Mouse (Mus musculus) adrenal gland, postnatal 25 days (tissue): Measurements from ENCODE around the gene Igsf11. TPM values are rescaled to one million over a fixed set of nuclear protein-coding genes. Genes with fewer than 3 reads are reported as not detected.

Source experiments
- DNase-seq: peaks from one replicate; pipeline ENCODE4 v3.0.0; 2021; ENCODE audit warnings: mixed read lengths
- total RNA-seq: library from RNA; stranded (reverse); gene quantifications from 2 replicates; pipeline ENCODE4 v1.2.3, GENCODE M21; 2021

Igsf11 gene
- total RNA-seq, 1 experiment from 2014 or later: 21.8 TPM

DNA sequence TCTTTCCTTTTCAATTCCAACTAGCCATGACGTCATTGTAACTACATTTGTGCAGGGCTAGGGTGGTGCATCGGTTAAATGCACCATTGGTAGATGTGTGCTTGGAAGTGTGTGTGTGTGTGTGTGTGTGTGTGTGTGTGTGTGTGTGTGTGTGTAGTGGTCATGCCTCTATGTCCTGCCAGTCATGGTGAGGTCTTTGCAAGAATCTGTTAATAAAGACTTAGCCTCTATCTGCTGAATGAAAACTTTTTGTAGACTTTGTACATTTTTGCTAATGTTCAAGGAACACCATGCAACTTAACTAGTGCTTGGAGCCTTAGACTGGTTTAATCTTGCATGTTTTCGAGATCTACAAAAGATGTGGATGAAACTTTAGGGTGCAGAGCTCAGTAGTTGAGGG is 48.3 kb downstream of the Igsf11 start:
- DNase-seq: no peak

DNA sequence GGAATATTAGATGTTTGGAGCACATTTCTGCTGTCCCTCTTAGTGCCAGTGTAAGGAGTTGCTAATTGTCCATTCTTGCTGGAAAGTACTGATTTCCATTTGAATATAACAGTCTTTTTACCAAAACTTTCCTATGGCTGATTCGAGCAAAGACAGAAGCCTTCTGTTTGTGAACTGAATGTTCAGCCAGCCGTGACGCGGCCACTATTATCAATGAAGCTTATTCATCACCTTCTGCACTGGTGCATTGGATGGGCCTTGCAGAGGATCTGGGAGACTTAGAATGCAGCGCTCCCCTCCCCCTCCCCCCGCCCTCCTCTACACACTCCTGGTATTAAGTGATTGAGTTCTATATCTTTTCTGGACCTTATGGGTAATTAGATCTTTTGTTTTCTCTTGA is 48.8 kb downstream of the Igsf11 start:
- DNase-seq: no peak

DNA sequence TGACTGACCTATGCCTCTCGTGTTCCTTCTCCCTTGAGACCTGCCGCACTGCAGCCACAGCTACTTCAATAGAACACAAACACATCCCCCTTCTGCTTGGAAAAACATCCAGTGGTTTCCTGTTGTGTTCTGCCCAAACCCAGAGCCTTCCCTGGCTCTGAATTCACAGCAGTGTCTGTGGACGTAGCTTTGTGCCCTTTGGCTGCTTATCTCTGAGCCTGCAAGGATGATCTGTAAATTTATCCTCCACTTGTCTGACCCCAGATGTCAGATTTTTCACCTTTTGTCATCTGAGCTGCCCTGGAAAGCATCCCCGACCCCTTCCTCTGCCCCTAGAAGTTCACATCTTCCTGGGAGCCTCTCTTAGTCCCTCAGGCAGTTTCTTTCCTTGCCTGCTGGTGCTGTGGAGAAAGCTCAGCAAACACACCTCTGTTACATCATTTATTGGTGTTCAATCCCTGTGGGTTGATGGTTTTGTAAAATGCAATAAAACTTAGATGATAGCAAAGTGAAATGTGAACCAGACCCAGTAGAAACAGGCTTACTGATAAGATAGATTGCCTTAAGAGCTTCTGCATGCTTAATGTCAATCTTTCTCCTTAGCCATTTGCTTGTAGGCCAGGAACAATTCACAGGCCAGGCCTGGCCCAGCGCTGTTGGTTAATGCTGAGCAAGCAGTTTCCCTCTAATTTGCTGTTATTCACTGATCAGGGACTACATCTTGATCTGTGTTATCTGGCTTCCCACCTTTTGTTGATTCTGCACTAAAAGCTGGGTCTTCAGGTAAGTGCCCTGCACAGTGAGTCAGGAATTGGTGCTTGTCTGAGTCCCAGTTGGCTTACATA is 51.5 kb downstream of the Igsf11 start:
- no peak for DNase-seq

DNA sequence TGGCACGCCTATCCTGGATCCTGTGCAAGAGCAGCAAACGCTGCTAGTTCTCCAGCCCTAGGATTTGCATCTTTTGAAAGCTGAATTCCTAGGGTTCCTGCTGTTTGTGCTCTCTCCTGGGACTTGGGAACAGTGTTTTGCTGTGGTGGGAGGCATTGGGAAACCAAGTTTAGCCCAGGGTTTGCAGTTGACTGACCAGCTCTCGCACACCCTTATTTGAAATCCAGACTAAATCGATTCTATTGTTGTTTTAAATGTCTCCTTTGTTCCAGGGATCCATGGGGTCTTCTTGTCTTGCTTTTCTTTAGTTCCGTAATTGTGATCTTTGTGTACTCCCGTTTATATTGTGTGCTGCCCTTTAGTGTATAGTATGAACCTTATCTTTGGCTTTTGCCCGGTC is 52.6 kb downstream of the Igsf11 start:
- no peak for DNase-seq

DNA sequence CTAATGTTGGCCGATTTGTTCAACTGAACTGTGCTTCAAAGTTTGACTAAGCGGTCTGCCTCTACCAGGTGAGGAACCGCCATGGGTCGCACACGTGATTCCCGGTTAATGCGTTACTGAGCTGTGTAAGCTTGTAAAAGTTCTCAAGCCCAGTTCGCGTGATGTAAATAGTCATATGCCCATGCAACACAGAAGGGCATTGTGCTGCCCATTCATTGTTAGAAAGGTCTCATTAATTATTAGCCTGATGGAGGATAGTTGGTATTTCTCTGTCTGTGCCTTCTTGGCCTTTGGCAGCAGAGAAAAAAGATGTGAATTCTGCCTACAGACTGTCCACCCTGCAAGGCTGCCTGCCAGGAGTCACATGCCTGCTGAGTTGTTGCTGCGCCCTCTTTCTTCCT is 53.1 kb downstream of the Igsf11 start:
- no peak for DNase-seq

DNA sequence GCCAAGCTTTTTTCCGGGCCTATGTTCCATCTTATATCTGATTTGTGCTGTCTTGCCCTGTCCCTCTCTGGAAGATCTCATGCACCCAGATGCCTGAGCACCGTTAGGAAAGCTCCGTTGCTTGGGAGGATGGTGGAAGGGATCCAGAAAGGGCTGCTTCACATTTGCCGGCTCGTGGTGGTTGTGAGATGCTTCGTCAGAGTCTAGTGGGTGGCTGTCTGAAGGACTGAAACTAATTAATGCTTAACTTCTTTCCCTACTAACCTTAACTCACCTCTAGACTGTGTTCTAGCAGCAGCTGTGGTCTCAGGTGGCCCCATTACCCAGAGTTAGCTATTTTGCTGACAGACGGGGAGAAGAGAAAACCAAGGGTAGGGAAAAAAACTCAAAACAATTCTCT is 54.0 kb downstream of the Igsf11 start:
- DNase-seq: no peak

DNA sequence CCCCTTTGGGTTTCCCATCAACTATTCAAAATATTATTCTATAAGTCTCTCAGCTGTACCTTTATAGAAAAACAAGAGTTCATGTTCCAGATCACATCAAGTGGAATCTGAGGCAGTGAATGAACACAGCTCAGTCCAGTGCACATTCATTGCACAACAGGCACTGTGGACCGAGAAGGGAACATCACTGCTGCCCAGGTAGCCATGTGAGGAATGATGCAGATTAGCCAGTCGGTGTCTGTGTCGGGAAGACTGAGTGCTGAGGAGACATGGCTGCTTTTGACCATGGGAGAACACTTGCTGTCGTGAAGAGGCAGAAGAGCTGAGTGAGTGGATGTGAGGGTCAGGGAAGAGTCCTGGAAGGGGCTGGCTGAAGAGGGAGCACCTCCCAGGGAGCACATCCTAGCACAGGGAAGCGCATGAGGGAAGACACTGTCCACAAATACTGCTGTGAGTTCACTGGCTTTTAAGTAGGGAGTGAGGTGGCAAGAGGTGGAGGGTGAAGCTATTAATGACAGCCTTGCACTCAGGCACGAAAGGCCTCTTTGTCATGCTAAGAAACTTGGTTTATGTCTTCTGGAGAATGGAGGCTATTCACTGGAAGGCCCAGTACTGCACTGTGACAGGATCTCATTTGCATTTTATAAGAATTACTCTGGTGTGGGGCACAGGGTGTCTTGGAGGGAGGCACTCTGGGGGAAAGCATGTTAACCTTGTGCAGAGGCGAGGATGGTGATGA is 54.8 kb downstream of the Igsf11 start:
- no peak for DNase-seq

DNA sequence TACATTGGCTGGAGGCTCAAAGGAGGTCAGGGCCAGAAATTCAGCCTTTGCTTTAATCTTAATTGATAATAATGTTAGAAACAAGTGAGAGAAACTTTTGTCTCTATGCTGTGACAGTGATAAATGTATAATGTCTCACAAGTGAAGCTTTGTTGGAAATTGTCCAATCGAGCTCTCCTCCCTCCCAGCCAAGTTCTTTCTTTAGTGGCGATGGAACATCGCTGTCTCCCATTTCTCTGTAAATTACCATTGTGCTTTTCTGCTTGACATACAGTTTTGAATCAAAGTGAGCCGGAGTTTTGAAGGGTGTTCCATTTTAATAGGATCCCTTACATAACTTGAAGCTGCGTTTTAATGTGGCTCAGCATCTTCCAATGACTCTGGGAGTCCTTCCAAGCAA is 56.0 kb downstream of the Igsf11 start:
- no peak for DNase-seq

DNA sequence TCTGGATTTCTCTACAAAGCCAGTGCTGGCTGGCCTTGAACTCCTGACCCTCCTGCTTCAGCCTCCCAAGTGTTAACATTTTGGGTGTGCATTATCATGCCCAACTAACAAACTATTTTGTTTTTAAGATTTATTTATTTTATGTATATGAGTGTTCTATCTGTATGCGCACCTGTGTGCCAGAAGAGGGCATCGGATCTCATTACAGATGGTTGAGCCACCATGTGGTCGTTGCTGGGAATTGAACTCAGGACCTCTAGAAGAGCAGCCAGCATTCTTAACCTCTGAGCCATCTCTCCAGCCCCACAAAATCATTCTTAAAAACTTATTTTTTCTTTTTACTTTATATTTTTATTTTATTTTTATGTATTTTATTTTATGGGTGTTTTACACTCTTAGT is 60.4 kb downstream of the Igsf11 start:
- DNase-seq: no peak

DNA sequence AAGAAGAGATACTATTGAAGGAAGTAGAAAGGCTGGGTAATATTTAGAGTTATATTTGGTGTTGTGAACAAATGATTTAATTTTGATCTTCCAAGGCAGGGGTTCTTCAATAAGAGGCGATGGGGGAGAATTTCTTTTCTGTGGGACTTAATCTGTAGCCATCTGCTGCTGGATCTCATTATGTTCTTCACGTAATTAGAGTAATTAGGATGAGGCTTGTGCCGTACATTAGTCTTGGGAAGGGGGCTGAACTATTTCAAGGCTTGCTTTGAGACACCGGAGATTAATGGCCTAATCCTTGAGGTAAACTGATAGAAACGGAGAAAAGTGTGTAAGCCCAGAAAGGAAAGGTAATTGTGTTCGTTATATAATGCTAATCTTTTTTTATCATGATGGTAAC is 61.4 kb downstream of the Igsf11 start:
- DNase-seq: no peak

DNA sequence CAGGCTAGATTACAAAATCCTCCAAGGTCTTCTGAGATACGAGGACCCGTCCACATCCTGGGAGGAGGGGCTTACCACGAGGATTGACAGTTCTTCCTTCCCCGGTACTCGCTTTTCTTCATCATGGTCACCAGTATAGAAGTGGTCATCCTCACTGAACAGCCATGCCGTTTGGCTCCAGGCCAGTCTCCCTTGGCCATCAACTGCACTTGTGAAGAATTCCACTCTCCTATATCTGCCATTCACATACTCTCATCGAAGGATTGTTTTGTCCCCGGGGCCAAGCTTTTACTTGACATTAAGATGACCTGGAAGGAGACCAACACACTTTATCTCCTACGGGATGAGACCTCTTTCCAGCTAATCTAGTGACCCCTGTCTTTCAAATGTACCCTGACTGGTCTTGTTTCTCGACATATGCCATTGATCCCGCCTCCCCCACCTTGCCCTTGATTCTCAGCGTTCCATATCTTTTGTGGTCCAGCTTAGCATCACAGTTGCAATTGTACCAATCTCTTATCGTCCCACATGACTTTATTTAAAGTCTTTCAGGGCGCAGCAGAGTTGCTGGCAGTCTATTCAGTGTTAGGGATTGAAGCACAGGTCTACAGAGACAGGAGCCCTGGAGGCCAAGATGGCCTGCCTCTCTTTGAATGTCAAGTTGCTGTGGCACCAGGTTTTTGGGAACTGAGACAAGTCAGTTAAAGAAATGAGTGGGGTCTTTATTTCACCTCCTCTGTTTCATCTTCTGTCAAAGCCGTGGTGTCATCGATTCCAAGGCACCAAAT is 62.2 kb downstream of the Igsf11 start:
- DNase-seq: no peak

DNA sequence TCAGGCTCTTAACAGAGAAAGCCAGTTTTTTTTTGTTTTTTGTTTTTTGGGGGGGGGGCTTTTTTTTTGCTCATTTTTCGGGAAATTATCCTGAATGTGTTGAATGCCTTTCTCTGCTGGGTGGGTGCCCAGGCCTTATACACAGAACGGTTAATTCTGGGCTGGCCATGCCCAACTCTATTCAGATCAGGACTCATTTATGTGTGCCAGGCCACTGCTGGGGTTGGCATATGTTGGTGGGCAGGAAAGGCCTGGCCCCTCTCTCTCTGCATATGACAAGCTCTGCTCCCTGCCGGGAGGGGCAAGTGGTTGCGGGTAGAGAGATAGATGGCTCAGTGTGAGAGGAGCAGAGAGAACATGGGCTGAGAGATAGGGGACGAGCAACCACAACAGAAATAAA is 62.8 kb downstream of the Igsf11 start:
- DNase-seq: no peak

DNA sequence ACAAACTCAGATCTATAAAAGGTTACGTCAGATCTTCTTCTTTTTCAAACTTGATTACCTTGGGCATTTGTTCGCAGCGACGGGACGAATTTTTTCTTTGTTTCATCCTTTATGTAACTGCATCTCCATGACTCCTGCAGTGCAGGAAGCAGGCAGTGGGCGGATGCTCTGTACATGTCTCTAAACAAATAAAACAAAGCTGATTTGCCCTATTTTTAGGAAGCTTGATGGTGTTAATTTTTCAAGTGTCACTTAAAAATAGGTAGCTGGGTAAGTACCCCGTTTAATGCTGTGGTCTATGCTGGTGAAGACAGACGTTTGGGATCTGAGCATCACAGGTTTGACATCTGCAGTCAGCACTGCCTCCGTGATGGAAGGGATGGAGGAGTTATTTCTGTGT is 66.3 kb downstream of the Igsf11 start:
- DNase-seq: no peak

DNA sequence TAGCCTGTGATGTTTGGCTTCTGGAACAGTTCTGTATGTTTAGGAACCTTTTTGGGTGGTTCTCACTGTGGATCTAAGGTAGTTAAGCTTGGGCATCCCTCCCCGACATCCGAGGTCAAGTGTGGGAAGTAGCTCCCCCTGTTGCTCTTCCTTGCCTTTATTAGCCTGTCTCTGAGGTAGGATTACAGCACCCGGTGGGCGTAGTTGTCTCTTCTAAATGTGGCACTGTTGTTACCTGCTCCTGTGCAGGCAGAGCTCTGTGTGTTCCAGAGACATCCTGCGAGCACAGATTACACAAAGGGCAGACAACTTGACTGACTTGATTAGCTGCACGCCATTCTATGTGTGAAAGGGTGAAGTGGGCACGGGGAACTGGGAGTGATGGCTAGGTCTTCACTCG is 68.1 kb downstream of the Igsf11 start:
- DNase-seq: no peak

DNA sequence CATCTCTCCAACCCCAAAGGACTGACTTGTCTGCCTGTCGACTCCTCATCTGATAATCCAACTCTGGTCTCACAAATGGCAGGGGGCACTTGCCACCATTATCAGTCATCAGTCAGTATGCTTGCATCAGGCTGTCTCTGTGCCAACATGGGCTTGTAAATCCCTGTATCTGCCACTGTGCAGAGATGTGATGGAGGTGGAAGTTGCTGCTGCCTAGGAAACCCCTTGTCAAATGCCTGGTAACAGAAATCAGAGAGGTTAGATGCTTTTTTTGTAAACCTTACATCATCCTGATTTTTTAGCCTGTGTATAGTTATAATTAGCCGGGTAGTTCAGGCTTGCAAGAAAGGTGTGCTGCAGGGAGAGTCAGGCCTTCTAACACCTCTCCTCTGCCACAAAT is 69.4 kb downstream of the Igsf11 start:
- no peak for DNase-seq

DNA sequence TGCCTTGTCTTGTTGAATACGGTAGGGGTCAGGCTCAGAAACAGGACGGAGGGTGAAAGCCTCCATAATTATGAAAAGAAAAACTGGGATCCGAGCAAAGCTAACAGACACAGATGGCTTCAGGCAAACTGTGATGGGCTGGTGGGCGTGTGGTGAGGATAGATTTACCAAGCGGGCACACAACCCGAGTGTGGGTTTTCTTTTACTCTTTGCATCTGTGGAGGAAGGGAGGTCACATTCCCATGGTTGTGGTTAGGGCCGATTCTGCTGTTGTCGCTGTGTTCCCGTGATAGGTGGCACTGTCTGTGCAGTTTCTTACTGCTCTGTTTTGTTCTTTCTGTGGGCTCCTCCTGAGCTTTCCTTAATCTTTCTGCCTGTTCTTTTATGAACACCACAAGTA is 70.2 kb downstream of the Igsf11 start:
- no peak for DNase-seq

DNA sequence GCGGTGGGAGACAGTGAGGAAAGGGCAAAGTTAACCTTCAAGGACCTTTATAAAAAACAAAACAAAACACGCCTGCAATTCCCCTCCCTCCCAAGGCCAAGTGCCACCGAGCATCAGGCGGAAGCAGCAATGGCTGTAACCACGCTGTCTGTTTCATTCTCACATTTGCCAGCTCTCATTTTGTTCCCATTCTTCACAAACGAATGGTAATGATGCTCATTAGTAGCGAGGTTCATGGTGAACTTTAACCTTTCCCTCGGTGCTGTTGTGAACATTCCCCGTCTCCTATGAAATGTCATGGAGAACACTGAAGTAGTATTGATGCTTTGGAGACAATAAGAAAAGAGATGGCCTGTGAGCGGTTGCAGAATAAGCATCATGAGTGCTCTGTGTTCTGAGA is 74.6 kb downstream of the Igsf11 start:
- no peak for DNase-seq

DNA sequence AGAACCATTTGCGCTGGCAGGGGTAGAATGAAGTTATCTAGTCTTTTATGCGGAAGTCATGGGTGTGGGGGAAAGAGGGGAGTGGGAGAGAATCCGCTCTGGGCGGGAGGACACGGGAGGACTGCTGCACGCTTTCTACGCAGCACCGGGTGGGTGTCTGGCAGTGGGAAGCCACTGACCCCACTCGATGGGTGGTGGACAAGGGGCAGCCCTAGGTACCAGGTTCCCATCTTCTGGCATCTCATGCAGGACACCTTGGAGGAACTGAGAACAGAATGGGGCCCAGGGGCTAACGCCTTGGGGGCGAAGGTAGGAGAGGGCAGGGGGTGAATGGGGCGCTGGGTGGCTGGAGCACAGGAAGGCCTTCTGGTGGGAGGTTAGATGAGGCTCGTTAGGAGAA is 83.7 kb downstream of the Igsf11 start:
- DNase-seq: no peak

DNA sequence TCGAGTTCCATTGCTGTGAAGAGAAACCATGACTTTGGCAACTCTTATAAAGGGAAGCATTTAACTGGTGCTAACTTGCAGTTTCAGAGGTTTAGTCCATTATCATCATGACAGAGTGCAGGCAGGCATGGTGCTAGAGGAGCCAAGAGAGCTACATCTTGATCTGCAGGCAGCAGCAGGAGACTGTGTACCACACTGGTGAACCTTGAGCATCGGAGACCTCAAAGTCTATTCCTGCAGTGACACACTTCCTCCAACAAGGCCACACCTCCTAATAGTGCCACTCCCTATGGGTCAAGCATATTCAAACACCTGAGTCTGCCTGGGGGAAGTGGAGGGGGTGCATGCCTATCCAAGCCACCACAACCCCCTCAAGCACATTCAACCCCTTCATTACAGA is 86.1 kb downstream of the Igsf11 start:
- DNase-seq: no peak

DNA sequence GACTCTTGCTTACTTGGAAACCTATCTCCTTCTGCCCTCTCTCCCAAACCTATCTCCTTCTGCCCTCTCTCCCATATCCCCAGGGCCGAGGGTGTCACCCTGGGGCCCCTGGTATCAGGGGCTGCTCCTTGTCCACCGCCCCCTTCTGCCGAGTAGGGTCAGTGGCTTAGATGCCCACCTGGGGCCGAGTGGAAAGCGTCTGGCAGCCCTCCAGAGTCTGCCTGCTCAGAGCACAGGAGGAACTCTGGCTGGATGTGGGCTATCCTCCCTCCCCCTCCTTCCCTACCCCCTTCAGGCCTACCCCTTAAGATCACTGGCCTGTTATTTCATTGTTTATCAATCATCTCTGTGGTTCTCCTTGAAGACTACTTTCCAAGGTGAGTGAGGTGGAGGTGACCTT is 88.1 kb downstream of the Igsf11 start:
- DNase-seq: no peak

DNA sequence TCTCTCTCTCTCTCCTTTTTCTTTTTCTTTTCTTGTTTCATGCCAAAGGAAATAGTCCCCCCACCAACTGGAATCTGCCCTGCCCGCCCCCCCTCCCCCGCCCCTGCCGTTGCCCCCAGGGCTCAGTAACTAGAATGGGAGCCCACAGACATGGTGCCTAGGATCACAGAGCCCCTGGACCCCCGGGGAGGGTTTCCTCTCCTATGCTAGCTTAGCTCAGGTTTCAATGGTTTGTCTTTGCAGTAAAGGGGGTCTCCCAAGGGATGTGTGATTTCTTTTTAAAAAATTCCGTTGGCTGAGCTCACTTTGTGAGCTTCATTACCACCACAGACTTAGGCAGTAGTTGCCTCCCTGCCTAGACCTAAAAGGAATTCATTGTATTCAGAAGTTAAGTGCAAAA is 89.6 kb downstream of the Igsf11 start:
- no peak for DNase-seq

DNA sequence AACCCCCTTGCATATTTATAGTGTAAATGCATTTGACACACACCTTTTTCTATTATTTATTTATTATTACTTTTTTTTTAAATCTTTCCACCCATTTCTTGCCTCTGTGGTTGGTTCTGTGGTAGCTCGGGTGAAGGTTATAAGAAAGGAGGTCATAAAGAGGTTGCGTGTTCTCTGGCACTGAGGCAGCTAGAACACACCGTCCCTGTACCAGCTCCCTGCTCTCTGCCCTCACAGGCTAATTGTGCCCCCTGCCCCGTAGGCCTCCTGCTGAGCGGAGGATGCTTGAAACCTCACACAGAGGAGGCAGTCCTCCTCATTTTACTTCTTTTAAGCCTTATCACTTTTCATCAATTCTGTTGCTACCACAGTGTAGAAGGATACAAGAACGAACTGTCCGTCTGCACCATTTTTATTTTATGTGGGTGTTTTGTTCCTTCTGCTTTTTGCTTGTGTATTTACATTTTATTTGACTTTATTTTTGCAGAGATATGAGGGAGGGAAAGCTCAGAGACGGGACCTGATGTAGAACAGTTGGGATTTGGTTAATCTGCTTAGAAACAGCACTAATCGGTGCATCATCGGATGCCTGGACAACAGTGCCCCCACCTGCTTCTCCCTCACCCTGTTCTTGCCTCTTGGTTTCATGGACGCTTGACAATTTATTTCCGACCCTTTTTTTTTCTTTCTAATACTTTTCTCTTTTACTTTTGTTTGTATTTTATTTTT is 90.2 kb downstream of the Igsf11 start:
- DNase-seq: no peak
